Mouse (Mus musculus) heart, postnatal 0 days (tissue): Measurements from ENCODE around the gene Tpk1.

Experiments
- CTCF ChIP-seq: IDR thresholded peaks from 2 replicates; pipeline ENCODE4 v1.5.1; 2016; ENCODE audit warnings: antibody characterized with exemption, control low read depth, low read depth
- EP300 ChIP-seq: IDR thresholded peaks from 2 replicates; pipeline ENCODE4 v1.6.1; 2016; ENCODE audit warnings: antibody characterized with exemption, low read depth

DNA sequence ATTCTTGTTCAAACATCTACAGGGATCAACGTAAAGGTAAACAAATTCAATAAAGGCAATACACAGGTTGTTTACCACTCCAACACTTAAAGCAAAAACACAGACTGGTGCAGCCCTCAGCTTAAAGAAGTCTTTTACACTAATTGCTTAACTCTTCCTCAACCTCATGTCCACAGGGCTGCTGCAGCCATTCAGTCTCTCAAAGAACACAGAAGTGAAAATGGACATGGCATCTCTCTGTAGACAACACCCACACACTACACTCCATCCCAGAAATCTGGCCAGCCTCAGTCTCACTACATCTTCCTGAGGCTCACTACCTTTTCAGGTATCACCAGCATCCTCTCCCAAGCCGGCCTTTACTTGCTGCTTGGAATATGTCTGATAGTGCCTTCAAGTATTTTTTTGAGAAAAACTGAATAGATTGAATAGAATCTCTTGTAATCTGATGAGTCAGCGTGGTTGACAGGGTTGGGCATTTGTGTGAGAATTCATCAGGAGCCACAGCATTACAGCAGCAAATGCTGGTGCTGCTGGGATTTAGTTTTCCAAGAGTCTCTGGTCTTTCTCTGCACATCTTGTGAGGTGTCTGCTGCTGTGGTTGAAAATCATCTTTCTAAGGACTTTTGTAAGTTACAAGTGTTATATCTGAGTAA lies 32.6 kb downstream of the Tpk1 start:
- no peak for TF ChIP-seq CTCF
- TF ChIP-seq EP300: no peak
